Mouse (Mus musculus) cerebellum, adult 2 months (tissue): ENCODE results near the gene Sec1.

Source experiments
- CTCF ChIP-seq: fragments of 200-500 bp; IDR thresholded peaks from 2 replicates; pipeline ENCODE4 v1.5.1; 2011; ENCODE audit warnings: low read depth, mild to moderate bottlenecking, control low read depth, low read length, moderate library complexity, borderline replicate concordance; ENCODE audit not compliant: insufficient read depth
- POLR2A ChIP-seq: fragments of 200-500 bp; IDR thresholded peaks from 2 replicates; pipeline ENCODE4 v1.6.1; 2011; ENCODE audit warnings: low read length, control low read depth, borderline replicate concordance; ENCODE audit not compliant: insufficient read depth

DNA sequence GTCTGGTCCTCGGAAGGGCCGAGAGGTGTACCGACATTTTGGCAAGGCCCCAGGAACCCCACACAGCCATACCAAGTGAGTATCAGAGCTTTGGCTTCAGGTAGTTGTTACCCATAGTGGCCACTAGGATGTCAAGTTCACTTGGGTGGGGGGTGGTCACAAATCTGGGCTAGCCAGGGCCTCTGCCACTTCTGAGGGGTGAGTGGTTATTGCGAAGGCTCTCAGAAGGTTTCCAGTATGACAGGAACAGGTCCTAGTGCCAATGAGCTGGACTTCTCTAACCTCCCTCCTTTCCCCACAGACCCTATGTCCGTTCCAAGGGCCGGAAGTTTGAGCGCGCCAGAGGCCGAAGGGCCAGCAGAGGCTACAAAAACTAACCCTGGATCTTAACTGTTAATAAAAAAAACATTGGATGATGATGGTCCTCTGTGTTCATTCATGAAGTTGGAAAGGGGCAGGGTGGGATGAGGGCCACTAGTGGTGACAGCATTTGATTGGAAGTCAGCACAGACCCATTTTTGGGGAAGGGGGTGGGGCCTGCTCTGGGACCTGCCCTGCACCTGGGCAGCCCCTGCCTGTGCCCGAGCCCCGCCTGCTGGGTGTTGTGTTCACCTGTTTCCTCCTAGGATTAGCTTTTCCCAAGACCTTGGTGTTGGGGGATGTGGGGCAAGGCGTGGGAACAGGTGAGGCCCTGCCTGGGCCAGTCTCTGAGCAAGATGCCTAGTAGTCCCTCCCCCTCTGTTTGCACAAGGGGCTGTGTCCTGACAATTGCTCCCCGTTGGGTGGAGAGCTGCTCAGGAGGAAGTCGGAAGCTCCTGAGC, 26.4 kb upstream of the Sec1 start, which contains the start of gene Fam83e:
- TF ChIP-seq CTCF (peak; percentile 7; the same call in 1 of the 2 replicates), POLR2A (no peak)
